Mouse (Mus musculus) gastrocnemius, postnatal 36 days (tissue): ENCODE measurements around the gene Map3k9. TPM values are rescaled to one million over a fixed set of nuclear protein-coding genes. Genes with fewer than 3 reads are reported as not detected.

Experiments
- total RNA-seq, 2 experiments: library from RNA; stranded (reverse); gene quantifications; 2 replicates each; pipeline ENCODE4 v1.2.3; 2021

The Map3k9 gene
- total RNA-seq, 2 experiments from 2014 or later: 0.07 to 0.10 TPM

Other genes with a start within 250 kb of the Map3k9 start
- 10 to 100 TPM; 35.4 to 38.8 TPM for gene Gm20498, start 248.3 kb downstream of the Map3k9 start, total RNA-seq
- 10 to 100 TPM; 35.3 to 36.4 TPM for gene Synj2bp, start 248.3 kb downstream of the Map3k9 start, total RNA-seq
- not detected for gene Adam21, start 212.7 kb downstream of the Map3k9 start, total RNA-seq
- 1 to 10 TPM; 9.1 to 9.7 TPM for gene Med6, start 186.2 kb downstream of the Map3k9 start, total RNA-seq
- gene Ttc9, start 149.9 kb downstream of the Map3k9 start, total RNA-seq: 1 to 10 TPM; 5.8 to 6.3 TPM
- gene Pcnx, start 78.8 kb upstream of the Map3k9 start, total RNA-seq: 10 to 100 TPM; 35.8 to 40.9 TPM